Mouse (Mus musculus): ENCODE data around the gene Gm8229.
"Not testable (repeated sequence)": the region's sequence is repeated elsewhere in the genome, so short reads cannot be mapped to it uniquely, and the experiment has no call there.

- not testable (repeated sequence) for TF ChIP-seq CTCF (IDR thresholded peaks at IDR 0.05; ENCODE audit: control insufficient read depth, insufficient read depth, low read length); POLR2A (IDR thresholded peaks at IDR 0.05; ENCODE audit: borderline replicate concordance, control insufficient read depth, low read depth, low read length)
Measured at GRCm38 (mm10) chr14:44361416-44361815, 3.7 kb upstream of the Gm8229 start.
